Mouse (Mus musculus): ENCODE results near the gene Flot1.

The Flot1 gene

GRCm38 (mm10) chr17:35835424-35836140 lies 12.6 kb downstream of the Flot1 start:
- peak in 1 of 2 experiments; percentile 32 for DNase-seq (ENCODE audit: low spot score in 2 of 2)

DNA sequence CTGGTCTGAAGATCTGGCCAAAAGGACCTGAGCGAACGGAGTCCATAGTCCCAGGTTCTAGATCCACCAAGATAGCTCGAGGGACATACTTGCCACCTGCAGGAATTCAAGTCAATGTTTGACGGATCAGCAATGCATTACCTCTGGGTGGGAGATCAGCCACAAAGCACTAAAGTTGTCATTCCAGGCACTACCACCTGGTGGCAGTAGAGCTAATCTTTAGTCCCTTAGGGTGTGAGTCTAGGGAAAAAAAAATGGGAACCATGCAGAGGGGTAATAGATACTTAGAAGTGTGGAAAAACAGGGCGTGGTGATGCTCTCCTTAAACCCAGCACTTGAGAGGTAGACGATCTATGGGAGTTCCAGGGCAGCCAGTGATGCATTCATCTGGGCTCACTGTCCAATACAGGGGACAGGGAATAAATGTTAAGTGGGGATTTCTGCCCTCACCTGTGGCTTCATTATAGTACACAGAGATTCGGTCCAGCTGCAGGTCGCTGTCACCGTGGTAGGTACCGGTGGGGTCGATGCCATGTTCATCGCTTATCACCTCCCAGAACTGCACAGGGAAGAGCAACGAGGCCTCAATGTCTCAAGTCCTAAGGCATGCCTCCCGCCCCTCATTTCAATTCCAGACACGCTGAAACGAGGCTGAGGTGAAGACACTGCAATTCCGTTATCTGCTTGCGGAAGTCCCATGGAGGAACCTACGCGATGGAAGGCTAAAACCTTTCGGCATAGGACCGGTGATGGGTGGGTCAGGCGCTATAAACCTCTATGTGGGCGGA lies 13.3 kb downstream of the Flot1 start:
- DNase-seq (ENCODE audit: low spot score in 2 of 2) = peak; percentile 83 to 88

DNA sequence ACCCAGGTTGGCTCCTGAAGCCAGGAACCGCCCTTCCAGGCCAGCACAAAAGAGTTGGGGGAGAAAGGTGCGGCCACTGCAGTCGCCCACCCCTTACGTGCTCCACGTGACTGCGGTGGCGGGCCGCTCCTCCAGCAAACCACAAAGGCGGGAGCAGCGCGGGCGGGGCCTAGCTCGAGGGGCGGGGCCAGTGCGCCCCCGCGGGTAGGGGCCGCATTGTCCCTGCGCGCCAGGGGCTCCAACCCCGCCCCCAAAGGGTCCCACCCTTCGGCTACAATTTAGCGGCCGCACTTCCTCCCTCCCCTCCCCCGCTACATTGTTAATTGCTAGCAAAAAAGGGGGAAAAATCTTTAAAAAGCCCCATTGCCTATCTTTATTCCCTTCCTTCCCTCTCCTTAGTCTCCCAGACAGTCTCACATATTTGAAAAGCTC lies 14.0 kb downstream of the Flot1 start:
- peak; percentile 84 to 89 for DNase-seq (ENCODE audit: low spot score in 2 of 2)

- DNase-seq (ENCODE audit: low spot score in 2 of 2) = peak; percentile 63 to 69
Measured at GRCm38 (mm10) chr17:35837487-35837886, 14.5 kb downstream of the Flot1 start.

DNA sequence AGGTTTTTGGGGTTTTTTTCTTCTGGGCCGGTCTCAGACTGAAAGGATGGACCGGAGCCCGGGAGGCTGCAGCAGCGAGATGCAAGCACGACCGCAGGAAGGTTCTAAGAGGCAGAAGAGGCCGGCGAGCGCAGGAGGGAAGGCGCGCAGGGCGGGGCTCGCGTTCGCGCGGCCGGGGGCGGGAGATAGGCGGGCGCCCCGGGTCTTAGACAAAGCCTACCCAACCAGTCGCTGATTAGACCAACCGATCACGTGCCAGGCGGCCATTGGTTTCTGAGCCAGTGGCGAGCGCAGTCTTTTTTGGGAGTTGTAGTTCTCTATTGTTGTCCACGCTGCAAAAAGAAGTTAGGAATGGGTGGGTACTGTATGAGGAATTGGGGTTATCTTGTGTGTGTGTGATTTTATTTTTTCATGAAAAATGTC lies 15.1 kb downstream of the Flot1 start, which contains the start of gene Tubb5:
Gene Tubb5, minus strand, starts transcription at position 185 of the 423 bp plus-strand sequence.
- DNase-seq (ENCODE audit: low spot score in 2 of 2) = peak; percentile 92 to 96

- peak; percentile 43 to 57 for DNase-seq (ENCODE audit: low spot score in 2 of 2)
Measured at GRCm38 (mm10) chr17:35838570-35838969, 15.5 kb downstream of the Flot1 start.

DNA sequence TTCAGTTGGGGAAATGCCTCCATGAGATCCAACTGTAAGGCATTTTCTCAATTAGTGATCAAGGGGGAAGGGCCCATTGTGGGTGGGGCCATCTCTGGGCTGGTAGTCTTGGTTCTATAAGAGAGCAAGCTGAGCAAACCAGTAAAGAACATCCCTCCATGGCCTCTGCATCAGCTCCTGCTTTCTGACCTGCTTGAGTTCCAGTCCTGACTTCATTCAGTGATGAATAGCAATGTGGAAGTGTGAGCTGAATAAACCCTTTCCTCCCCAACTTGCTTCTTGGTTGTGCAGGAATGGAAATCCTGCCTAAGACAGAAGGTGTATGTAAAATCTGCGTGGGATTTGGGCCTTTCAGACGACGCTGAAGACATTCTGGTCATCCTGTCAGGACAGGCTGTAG lies 16.0 kb downstream of the Flot1 start:
- DNase-seq (ENCODE audit: low spot score in 2 of 2) = peak; percentile 54 to 65

- DNase-seq (ENCODE audit: low spot score in 2 of 2) = no peak
Measured at GRCm38 (mm10) chr17:35840561-35840960, 17.5 kb downstream of the Flot1 start.

- DNase-seq (ENCODE audit: low spot score in 2 of 2) = peak; percentile 97 to 99
Measured at GRCm38 (mm10) chr17:35841076-35841950, 18.3 kb downstream of the Flot1 start, which contains the start of gene Mdc1. Gene Mdc1 (plus strand): TSS chr17:35841515.

DNA sequence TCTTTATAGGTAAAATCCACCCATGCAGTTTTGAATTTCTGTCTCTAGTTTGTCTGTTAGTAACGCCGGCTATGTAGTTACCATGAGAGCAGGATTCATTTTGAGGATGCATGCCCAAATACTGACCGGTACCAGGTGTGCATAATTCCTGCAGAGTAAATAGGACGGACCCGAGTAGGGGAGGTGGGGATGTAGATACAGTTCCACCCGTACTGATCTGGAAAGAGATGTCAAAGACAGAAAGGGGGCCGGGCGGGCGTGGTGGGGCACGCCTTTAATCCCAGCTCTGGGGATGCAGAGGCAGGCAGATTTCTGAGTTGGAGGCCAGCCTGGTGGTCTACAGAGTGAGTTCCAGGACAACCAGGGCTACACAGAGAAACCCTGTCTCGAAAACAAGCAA lies 19.0 kb downstream of the Flot1 start:
- DNase-seq (ENCODE audit: low spot score in 2 of 2) = peak; percentile 49

DNA sequence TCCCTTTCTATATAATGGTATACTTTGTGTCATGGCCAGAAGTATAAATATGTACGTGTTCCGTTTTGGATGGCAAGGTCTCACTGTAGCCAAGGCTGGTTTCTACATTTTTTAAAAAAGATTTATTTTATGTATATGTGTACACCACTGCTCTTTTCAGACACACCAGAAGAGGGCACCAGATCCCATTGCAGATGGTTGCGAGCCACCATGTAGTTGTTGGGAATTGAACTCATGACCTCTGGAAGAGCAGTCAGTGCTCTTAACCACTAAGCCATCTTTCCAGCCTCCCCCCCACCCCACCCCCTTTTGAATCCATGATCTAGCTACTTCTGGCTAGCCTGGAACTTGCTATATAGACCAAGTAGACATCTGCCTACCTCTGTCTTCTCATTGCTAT lies 20.5 kb downstream of the Flot1 start:
- no peak for DNase-seq (ENCODE audit: low spot score in 2 of 2)

DNA sequence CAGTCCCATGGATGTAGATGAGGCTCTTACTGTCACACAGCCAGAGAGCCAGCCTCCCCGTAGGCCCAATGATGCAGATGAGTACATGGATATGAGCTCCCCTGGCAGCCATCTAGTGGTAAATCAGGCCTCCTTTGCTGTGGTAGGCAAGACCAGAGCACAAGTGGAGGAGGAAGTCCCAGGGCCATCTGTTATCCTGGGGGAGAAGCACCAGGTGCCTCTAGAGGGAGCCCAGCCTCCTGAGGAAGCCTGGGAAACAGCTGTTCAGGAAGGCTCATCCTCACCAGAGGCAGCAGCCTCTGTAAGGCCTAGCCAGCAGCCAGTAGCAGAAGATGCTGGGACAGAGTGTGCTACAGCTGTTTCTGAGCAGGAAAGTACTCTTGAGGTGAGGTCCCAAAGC lies 25.1 kb downstream of the Flot1 start:
- DNase-seq (ENCODE audit: low spot score in 2 of 2) = no peak

DNA sequence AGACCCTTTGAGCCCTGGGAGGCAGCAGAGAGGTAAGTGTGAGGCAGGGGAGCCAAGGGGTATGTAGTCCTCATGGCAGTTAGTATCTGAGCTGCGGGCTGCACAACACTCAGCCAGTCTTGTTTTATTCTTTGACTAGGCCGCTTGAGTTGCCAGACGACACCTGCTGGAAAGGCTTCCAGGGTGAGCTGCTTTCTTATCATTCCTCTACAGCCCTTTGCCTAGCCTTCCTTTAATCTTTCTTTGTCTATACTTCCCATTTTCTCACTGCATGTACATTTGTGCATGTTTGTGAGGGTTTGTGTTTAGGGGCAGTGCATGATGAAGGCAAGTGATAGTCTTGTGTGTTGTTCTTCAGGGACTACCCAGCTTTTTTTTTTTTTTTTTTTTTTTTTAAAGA lies 27.9 kb downstream of the Flot1 start:
- no peak for DNase-seq (ENCODE audit: low spot score in 2 of 2)

GRCm38 (mm10) chr17:35859371-35859770 lies 36.3 kb downstream of the Flot1 start:
- DNase-seq (ENCODE audit: low spot score in 2 of 2) = no peak

DNA sequence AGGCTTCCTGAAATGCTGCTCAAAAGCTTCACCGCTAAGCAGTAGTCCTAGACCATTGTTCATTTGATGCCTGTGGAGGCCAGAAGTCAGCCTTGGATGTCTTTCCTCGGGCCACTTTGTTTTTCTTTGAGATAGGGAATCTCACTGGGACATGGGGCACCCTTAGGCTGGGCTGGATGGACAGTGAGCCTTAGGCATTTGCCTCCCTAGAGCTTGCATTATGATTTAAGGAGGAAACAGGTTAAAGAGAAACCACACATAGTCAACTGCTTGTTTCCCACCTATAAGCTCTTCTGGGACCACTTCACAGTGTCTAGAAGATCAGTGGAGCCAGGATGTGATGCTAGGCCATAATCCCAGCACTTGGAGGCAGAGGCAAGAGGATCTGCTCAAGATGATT lies 36.8 kb downstream of the Flot1 start:
- no peak for DNase-seq (ENCODE audit: low spot score in 2 of 2)

- no peak for DNase-seq (ENCODE audit: low spot score in 2 of 2)
Measured at GRCm38 (mm10) chr17:35860831-35861197, 37.8 kb downstream of the Flot1 start.

GRCm38 (mm10) chr17:35861198-35861857 lies 38.3 kb downstream of the Flot1 start, which contains the start of gene Nrm:
Gene Nrm (plus strand): TSS chr17:35861318.
- DNase-seq (ENCODE audit: low spot score in 2 of 2) = peak; percentile 89 to 94

GRCm38 (mm10) chr17:35864832-35865353 lies 41.9 kb downstream of the Flot1 start:
- DNase-seq (ENCODE audit: low spot score in 2 of 2) = no peak

DNA sequence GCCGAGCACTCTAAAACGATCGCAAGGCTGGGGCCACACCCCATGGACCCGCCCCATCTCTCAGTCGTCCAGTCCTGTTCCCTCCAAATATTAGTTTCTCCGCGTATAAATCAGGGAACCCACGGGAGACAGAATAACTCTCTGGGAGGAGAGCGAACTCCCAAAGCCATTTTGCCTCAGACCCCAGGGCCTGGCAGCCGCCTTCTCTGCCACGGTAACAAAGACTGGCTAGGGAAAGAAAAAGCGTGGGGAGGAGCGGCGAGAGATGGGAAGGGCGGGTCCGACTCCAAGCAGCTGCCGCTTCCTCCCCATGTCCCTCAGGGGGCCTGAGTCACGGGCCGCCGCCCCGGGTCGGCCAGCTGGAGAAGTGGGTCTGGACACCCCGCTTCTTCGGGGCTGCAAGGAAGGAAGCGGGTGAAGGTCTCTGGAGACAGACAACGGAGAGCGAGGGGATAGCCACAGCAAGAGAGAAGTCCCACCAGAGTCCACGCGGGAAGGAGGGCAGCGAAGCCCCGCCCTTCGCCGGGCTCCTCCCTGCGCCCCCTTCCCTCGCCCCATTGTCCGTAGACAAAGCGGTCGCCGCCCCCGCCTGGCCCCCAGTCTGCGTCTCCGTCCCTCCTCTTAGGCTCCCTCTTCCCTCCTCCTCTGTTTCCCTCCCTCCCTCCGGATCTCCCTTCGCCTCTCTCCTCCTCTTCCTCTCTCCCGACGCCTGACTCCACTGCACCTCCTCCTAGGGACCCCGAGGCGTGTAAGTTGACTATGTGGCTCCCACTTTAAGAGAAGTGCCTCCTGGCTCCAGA lies 42.7 kb downstream of the Flot1 start, which contains the start of gene Ppp1r18:
Gene Ppp1r18, plus strand, starts transcription at position 113 of the 800 bp plus-strand sequence.
- peak; percentile 60 to 74 for DNase-seq (ENCODE audit: low spot score in 2 of 2)

GRCm38 (mm10) chr17:35866281-35866831 lies 43.3 kb downstream of the Flot1 start:
- peak in 1 of 2 experiments; percentile 58 for DNase-seq (ENCODE audit: low spot score in 2 of 2)

Data from spleen, postnatal 10 days (tissue).